Mouse (Mus musculus) embryonic facial prominence, embryonic 15.5 days (tissue): ENCODE results near the gene Sgpl1. TPM values are rescaled to one million over a fixed set of nuclear protein-coding genes. Genes with fewer than 3 reads are reported as not detected.

Source experiments
- ATAC-seq: fragments of 200-750 bp; cut with Nextera tagmentation; 2 replicates; pipeline ENCODE4 v1.8.0; 2017; ENCODE audit warnings: low read depth, moderate TSS enrichment; ENCODE audit not compliant: insufficient number of reproducible peaks, low FRiP score, low TSS enrichment
- H3K27ac ChIP-seq: fragments of 300-500 bp; sonication (generic); replicated peaks from 2 replicates; pipeline ENCODE4 v1.5.1; 2015; ENCODE audit warnings: mild to moderate bottlenecking, inconsistent platforms
- H3K27me3 ChIP-seq: fragments of 300-500 bp; sonication (generic); 2 replicates; pipeline ENCODE4 v1.6.1; 2015; ENCODE audit warnings: inconsistent platforms
- H3K36me3 ChIP-seq: fragments of 300-500 bp; sonication (generic); 2 replicates; pipeline ENCODE4 v1.6.1; 2015; ENCODE audit warnings: mild to moderate bottlenecking, inconsistent platforms
- H3K4me1 ChIP-seq: fragments of 300-500 bp; sonication (generic); 2 replicates; pipeline ENCODE4 v1.6.1; 2015; ENCODE audit warnings: inconsistent platforms
- H3K4me2 ChIP-seq: fragments of 300-500 bp; sonication (generic); replicated peaks from 2 replicates; pipeline ENCODE4 v1.6.1; 2015; ENCODE audit warnings: mild to moderate bottlenecking, inconsistent platforms
- H3K4me3 ChIP-seq: fragments of 300-500 bp; sonication (generic); replicated peaks from 2 replicates; pipeline ENCODE4 v1.5.1; 2015; ENCODE audit warnings: mild to moderate bottlenecking, inconsistent platforms
- H3K9ac ChIP-seq: fragments of 300-500 bp; sonication (generic); 2 replicates; pipeline ENCODE4 v1.6.1; 2015; ENCODE audit warnings: inconsistent platforms
- H3K9me3 ChIP-seq: fragments of 300-500 bp; sonication (generic); replicated peaks from 2 replicates; pipeline ENCODE4 v1.6.1; 2016; ENCODE audit warnings: inconsistent platforms
- whole genome bisulfite sequencing: fragments of 180-500 bp; shearing (Covaris S2); methylation state at CpG from one replicate; pipeline ENCODE4 v1.1.7; 2015; 5-methylcytosine and 5-hydroxymethylcytosine counted together
- polyA plus RNA-seq: library from polyadenylated mRNA; unstranded; fragments of >200 nt; fragmentation: Nextera tagmentation; extraction: Ambion mirVana; gene quantifications from 2 replicates; pipeline ENCODE4 v1.2.1, GENCODE M21; 2015

Sgpl1 gene
- polyA plus RNA-seq, 1 experiment from 2014 or later: 66.7 TPM

- Histone ChIP-seq H3K4me3 (no peak overlapping the region), H3K27me3 (no peaks in the 10 kb centered on the region), H3K9me3 (no peaks in the 10 kb centered on the region), H3K9ac (no peak overlapping the region), H3K27ac (no peak overlapping the region), H3K4me2 (no peak overlapping the region), H3K4me1 (peaks cover 3% of the 10 kb centered on the region; the same call in 1 of the 2 replicates), H3K36me3 (no peaks in the 10 kb centered on the region)
- ATAC-seq: no peak
These were observed 4.6 kb upstream of the Sgpl1 start for GRCm38 (mm10) chr10:61152131-61152530.

- no peaks in the 10 kb centered on the region for H3K9me3 ChIP-seq
- no peak for ATAC-seq
- H3K9ac ChIP-seq: no peak overlapping the region
- no peak overlapping the region for H3K4me2 ChIP-seq
- no peaks in the 10 kb centered on the region for H3K36me3 ChIP-seq
- 40% methylated on average over 6 of the region's 6 CpGs for WGBS
- H3K4me3 ChIP-seq: no peak overlapping the region
- peaks cover 5% of the 10 kb centered on the region for H3K4me1 ChIP-seq
- H3K27ac ChIP-seq: peak overlapping the region; percentile 55; the same call in 1 of the 2 replicates
- no peaks in the 10 kb centered on the region for H3K27me3 ChIP-seq
These were observed 3.1 kb upstream of the Sgpl1 start for GRCm38 (mm10) chr10:61150616-61151015.

GRCm38 (mm10) chr10:61149476-61149875 lies 2.0 kb upstream of the Sgpl1 start:
- ATAC-seq: no peak
- Histone ChIP-seq H3K27me3 (no peaks in the 10 kb centered on the region), H3K36me3 (no peaks in the 10 kb centered on the region), H3K27ac (no peak overlapping the region), H3K4me3 (no peak overlapping the region), H3K9me3 (no peaks in the 10 kb centered on the region), H3K4me2 (no peak overlapping the region), H3K4me1 (peaks cover 9% of the 10 kb centered on the region), H3K9ac (no peak overlapping the region)
- WGBS: 67% methylated on average over 3 of the region's 3 CpGs

GRCm38 (mm10) chr10:61146807-61147156 lies 721 bp downstream of the Sgpl1 start:
- Histone ChIP-seq H3K4me2 (peak overlapping the region; percentile 94), H3K4me3 (peak overlapping the region; percentile 92), H3K27ac (peak overlapping the region; percentile 96), H3K4me1 (peaks cover 9% of the 10 kb centered on the region), H3K9ac (peak overlapping the region; percentile 94), H3K9me3 (no peaks in the 10 kb centered on the region), H3K36me3 (no peaks in the 10 kb centered on the region), H3K27me3 (no peaks in the 10 kb centered on the region)
- 0% methylated on average over 14 of the region's 14 CpGs for WGBS
- peak; percentile 30; the same call in 1 of the 2 replicates for ATAC-seq

DNA sequence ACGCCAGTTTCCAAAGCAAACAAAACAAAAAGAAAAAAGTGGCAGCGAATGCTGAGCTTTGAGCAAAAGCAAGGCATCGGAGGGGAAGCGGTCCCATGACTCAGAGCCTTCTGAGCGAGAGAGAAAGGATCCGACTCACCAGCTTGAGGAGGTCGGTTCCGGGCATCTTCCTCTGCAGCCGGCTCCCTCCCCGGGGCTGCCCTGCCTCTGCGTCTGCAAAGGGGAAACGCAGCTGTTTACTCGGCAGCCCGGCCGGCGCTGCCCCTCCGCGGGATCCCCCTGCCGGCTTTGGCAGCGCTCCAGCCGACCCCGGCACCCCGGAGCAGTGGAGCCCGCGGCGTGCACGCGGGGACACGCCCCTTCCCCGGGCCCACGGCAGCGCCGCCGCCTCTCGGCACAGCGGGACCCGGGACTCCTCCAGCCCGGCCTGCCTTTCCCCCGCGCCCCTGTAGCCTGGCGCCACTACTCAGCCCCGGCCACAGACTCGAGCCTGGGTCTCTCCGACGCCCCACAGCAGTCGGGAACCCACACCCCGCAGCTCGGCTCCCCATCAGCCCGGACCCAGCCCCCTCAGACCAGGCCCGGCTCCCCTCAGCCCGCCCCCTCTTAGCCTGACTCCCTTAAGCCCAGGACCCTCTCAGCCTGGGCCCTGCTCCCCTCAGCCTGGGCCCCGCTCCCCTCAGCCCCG lies 1.2 kb downstream of the Sgpl1 start:
- Histone ChIP-seq H3K9ac (peak overlapping the region; percentile 94), H3K27ac (peak overlapping the region; percentile 96), H3K4me1 (peaks cover 9% of the 10 kb centered on the region), H3K36me3 (no peaks in the 10 kb centered on the region), H3K4me3 (peak overlapping the region; percentile 92), H3K4me2 (peak overlapping the region; percentile 94), H3K27me3 (no peaks in the 10 kb centered on the region), H3K9me3 (no peaks in the 10 kb centered on the region)
- under 1% methylated on average over 53 of the region's 53 CpGs for WGBS
- ATAC-seq: peak; percentile 40

DNA sequence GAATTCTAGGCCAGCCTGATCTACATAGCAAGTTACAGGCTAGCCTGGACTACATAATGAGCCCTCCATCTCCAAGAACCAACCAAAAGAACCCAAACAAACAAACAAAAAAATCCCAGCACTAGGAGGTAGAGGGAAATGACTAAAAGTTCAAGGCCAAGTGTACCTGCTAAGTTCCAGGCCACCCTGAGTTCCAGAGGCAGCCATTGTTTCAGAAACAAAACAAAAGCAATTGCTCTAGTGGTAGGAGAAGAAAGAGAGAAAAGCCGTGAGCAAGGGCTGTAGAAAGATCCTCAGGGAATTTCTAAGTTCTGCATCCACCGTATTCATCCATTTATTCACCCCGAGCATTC lies 1.8 kb downstream of the Sgpl1 start:
- H3K4me2 ChIP-seq: peak overlapping the region; percentile 94
- no peak for ATAC-seq
- no peaks in the 10 kb centered on the region for H3K9me3 ChIP-seq
- no peaks in the 10 kb centered on the region for H3K36me3 ChIP-seq
- no peaks in the 10 kb centered on the region for H3K27me3 ChIP-seq
- H3K9ac ChIP-seq: peak overlapping the region; percentile 94
- H3K4me3 ChIP-seq: peak overlapping the region; percentile 92
- H3K4me1 ChIP-seq: peaks cover 9% of the 10 kb centered on the region
- peak overlapping the region; percentile 96 for H3K27ac ChIP-seq
- WGBS: 0% methylated on average over 3 of the region's 3 CpGs

- Histone ChIP-seq H3K9ac (no peak overlapping the region), H3K9me3 (no peaks in the 10 kb centered on the region), H3K27me3 (no peaks in the 10 kb centered on the region), H3K4me2 (no peak overlapping the region), H3K4me3 (no peak overlapping the region), H3K36me3 (0 out of 2 replicates have a peak, but pooled peaks cover 3% of the 10 kb centered on the region), H3K27ac (no peak overlapping the region), H3K4me1 (peaks cover 8% of the 10 kb centered on the region)
- WGBS: 81% methylated on average over 2 of the region's 2 CpGs
- no peak for ATAC-seq
These were observed 4.2 kb downstream of the Sgpl1 start for GRCm38 (mm10) chr10:61143343-61143742.

DNA sequence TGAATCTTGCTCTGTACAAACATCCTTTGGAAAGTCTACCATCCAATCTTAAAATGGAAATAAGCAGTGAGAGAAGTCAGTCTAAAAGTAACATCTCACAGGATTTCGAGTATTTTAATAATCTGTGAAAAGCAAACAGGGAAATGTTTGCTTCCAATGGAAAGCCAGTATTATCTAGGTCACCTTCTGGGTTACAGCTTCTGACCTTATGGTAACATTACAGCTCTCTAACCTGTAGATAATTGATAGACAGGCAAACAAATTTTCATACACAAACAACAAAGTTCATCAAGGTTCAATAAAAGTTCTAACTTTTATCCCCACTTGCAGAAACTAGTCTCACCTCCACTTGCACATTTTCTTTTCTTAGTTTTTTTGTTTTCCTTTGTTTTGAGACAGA lies 9.9 kb downstream of the Sgpl1 start:
- Histone ChIP-seq H3K27ac (no peak overlapping the region), H3K4me2 (no peak overlapping the region), H3K27me3 (no peaks in the 10 kb centered on the region), H3K4me3 (no peak overlapping the region), H3K9me3 (no peaks in the 10 kb centered on the region), H3K36me3 (0 out of 2 replicates have a peak, but pooled peaks cover 3% of the 10 kb centered on the region), H3K9ac (no peak overlapping the region), H3K4me1 (0 out of 2 replicates have a peak, but pooled peaks cover 5% of the 10 kb centered on the region)
- ATAC-seq: no peak
- WGBS: 82% methylated on average over 1 of the region's 1 CpGs

DNA sequence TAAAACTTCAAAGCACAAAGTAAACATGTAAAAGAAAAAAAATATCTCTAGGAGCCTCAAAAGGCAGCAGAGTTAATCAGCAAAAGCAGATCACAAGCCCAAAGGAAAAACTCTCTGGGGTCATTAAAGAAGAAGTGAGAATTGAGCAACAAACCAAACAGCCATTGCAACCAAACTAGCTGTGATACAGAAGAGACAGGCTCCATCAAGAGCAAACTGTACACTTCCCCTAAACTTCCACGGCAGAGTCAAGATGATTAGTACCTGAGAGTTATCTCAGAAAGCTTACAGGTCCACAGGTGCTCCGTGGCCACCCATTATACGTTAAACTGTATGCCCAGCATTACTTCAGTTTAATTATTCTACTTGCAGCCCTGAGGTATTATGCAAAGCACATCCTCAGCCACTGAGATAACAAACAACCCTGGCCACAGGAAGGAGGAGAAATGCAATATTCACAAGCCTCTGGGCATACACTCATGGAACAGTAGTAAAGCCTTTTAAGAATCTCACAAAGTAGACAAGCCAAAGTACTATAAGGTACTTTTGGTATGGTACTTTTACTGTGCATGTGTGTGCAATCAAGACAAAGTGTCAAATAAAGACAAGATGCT lies 12.2 kb downstream of the Sgpl1 start:
- Histone ChIP-seq H3K4me1 (0 out of 2 replicates have a peak, but pooled peaks cover 5% of the 10 kb centered on the region), H3K27me3 (no peaks in the 10 kb centered on the region), H3K9ac (no peak overlapping the region), H3K27ac (no peak overlapping the region), H3K9me3 (no peaks in the 10 kb centered on the region), H3K36me3 (0 out of 2 replicates have a peak, but pooled peaks cover 3% of the 10 kb centered on the region), H3K4me2 (no peak overlapping the region), H3K4me3 (no peak overlapping the region)
- no peak for ATAC-seq
- 49% methylated on average over 3 of the region's 3 CpGs for WGBS

DNA sequence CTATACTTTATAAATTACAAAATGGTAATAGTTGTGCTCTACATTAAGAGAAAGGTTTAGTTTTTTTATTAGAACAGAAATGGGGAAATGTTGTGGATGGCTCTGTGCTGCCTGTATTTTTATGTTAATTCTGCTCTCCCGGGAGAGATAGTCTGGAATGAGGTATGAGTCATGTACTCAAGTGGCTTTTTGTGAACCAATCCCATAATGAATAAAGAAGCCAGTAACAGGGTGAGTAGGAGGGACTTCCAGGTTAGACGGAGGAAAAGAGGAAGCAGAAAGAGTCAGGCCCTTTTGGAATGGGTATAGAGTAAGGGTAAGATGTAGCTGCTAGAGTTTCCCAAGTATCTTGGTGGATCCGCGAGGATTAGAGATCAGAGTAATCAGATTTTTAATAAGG lies 13.5 kb downstream of the Sgpl1 start:
- no peak overlapping the region for H3K4me3 ChIP-seq
- no peaks in the 10 kb centered on the region for H3K36me3 ChIP-seq
- no peaks in the 10 kb centered on the region for H3K27me3 ChIP-seq
- H3K27ac ChIP-seq: no peak overlapping the region
- H3K9ac ChIP-seq: no peak overlapping the region
- 74% methylated on average over 4 of the region's 4 CpGs for WGBS
- no peaks in the 10 kb centered on the region for H3K9me3 ChIP-seq
- no peak overlapping the region for H3K4me2 ChIP-seq
- H3K4me1 ChIP-seq: 0 out of 2 replicates have a peak, but pooled peaks cover 5% of the 10 kb centered on the region
- no peak for ATAC-seq

DNA sequence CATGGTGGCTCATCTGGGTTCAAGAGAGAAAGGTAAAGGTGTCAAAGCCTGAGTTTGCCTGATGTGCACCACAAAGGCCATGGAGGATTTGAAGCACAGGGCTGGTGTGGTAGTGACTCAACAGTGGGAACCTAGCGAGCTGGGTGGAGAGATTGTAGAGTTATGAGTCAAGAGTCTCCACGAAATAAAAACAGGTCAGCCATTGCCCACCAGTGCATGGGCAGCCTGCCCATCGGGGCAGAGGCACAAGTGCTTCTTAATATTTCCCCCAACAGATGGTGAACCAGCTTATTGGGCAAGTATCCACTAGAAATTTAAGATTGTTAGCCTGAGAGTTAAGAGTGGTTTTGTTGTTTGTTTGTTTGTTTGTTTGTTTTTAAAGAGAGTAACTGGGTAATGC lies 16.5 kb downstream of the Sgpl1 start:
- H3K9ac ChIP-seq: no peak overlapping the region
- 0 out of 2 replicates have a peak, but pooled peaks cover 5% of the 10 kb centered on the region for H3K4me1 ChIP-seq
- 78% methylated on average over 3 of the region's 3 CpGs for WGBS
- ATAC-seq: no peak
- no peak overlapping the region for H3K4me3 ChIP-seq
- H3K36me3 ChIP-seq: peaks cover 7% of the 10 kb centered on the region; the same call in 1 of the 2 replicates
- H3K9me3 ChIP-seq: no peaks in the 10 kb centered on the region
- no peak overlapping the region for H3K27ac ChIP-seq
- no peaks in the 10 kb centered on the region for H3K27me3 ChIP-seq
- no peak overlapping the region for H3K4me2 ChIP-seq
